Mouse (Mus musculus): Measurements from ENCODE around the gene Tatdn3. TPM values are rescaled to one million over a fixed set of nuclear protein-coding genes. Genes with fewer than 3 reads are reported as not detected.

Tatdn3 gene
- polyA plus RNA-seq, 1 experiment = 5.2 TPM

GRCm38 (mm10) chr1:191002201-191002600 is 60.5 kb downstream of the Tatdn3 start:
- no peaks in the 10 kb centered on the region for H3K27me3 ChIP-seq (ENCODE audit: control insufficient read depth, insufficient read depth, low read length)
- H3K4me1 ChIP-seq (replicated peaks; ENCODE audit: control insufficient read depth, insufficient read depth, low read length) = no peaks in the 10 kb centered on the region
- H3K4me3 ChIP-seq (ENCODE audit: control insufficient read depth, insufficient read depth, low read length) = no peak overlapping the region
- H3K27ac ChIP-seq (ENCODE audit: control insufficient read depth, insufficient read depth, low read length) = no peak overlapping the region
- peak; percentile 11 for DNase-seq
- peaks cover 4% of the 10 kb centered on the region for H3K36me3 ChIP-seq (ENCODE audit: control insufficient read depth, insufficient read depth, low read length)
- no peak for TF ChIP-seq POLR2A (IDR thresholded peaks at IDR 0.05; ENCODE audit: control insufficient read depth, extremely low read depth, insufficient read depth, low read length, poor library complexity)
- TF ChIP-seq CTCF (IDR thresholded peaks at IDR 0.05; ENCODE audit: borderline replicate concordance, control insufficient read depth, extremely low read depth, insufficient read depth, low read length, poor library complexity) = no peak
- 78% methylated on average over 6 of the region's 6 CpGs for WGBS

- Histone ChIP-seq H3K27me3 (ENCODE audit: control insufficient read depth, insufficient read depth, low read length) (no peaks in the 10 kb centered on the region), H3K27ac (ENCODE audit: control insufficient read depth, insufficient read depth, low read length) (no peak overlapping the region)
- WGBS = 92% methylated on average over 3 of the region's 3 CpGs
Observed at GRCm38 (mm10) chr1:191000686-191001085, 62.0 kb downstream of the Tatdn3 start.

GRCm38 (mm10) chr1:190998027-190998426 is 64.7 kb downstream of the Tatdn3 start:
- 51% methylated on average over 1 of the region's 1 CpGs for WGBS
- Histone ChIP-seq H3K27ac (ENCODE audit: control insufficient read depth, insufficient read depth, low read length) (no peak overlapping the region), H3K4me3 (ENCODE audit: control insufficient read depth, insufficient read depth, low read length) (no peak overlapping the region), H3K4me1 (replicated peaks; ENCODE audit: control insufficient read depth, insufficient read depth, low read length) (no peaks in the 10 kb centered on the region), H3K36me3 (ENCODE audit: control insufficient read depth, insufficient read depth, low read length) (no peaks in the 10 kb centered on the region), H3K27me3 (ENCODE audit: control insufficient read depth, insufficient read depth, low read length) (no peaks in the 10 kb centered on the region)
- no peak for DNase-seq
- TF ChIP-seq POLR2A (IDR thresholded peaks at IDR 0.05; ENCODE audit: control insufficient read depth, extremely low read depth, insufficient read depth, low read length, poor library complexity) (no peak), CTCF (IDR thresholded peaks at IDR 0.05; ENCODE audit: borderline replicate concordance, control insufficient read depth, extremely low read depth, insufficient read depth, low read length, poor library complexity) (no peak)

More at GRCm38 (mm10) chr1:191000686-191001085, 62.0 kb downstream of the Tatdn3 start:
- no peak for TF ChIP-seq POLR2A (IDR thresholded peaks at IDR 0.05; ENCODE audit: control insufficient read depth, extremely low read depth, insufficient read depth, low read length, poor library complexity)
- TF ChIP-seq CTCF (IDR thresholded peaks at IDR 0.05; ENCODE audit: borderline replicate concordance, control insufficient read depth, extremely low read depth, insufficient read depth, low read length, poor library complexity) = no peak
- no peak for DNase-seq
- H3K4me3 ChIP-seq (ENCODE audit: control insufficient read depth, insufficient read depth, low read length) = no peak overlapping the region
- no peaks in the 10 kb centered on the region for H3K4me1 ChIP-seq (replicated peaks; ENCODE audit: control insufficient read depth, insufficient read depth, low read length)
- H3K36me3 ChIP-seq (ENCODE audit: control insufficient read depth, insufficient read depth, low read length) = no peaks in the 10 kb centered on the region

- TF ChIP-seq CTCF (IDR thresholded peaks at IDR 0.05; ENCODE audit: borderline replicate concordance, control insufficient read depth, extremely low read depth, insufficient read depth, low read length, poor library complexity) (no peak), POLR2A (IDR thresholded peaks at IDR 0.05; ENCODE audit: control insufficient read depth, extremely low read depth, insufficient read depth, low read length, poor library complexity) (no peak)
- 66% methylated on average over 6 of the region's 6 CpGs for WGBS
- H3K27me3 ChIP-seq (ENCODE audit: control insufficient read depth, insufficient read depth, low read length) = no peaks in the 10 kb centered on the region
- no peak overlapping the region for H3K4me3 ChIP-seq (ENCODE audit: control insufficient read depth, insufficient read depth, low read length)
- no peak for DNase-seq
- no peaks in the 10 kb centered on the region for H3K36me3 ChIP-seq (ENCODE audit: control insufficient read depth, insufficient read depth, low read length)
- no peak overlapping the region for H3K27ac ChIP-seq (ENCODE audit: control insufficient read depth, insufficient read depth, low read length)
- no peaks in the 10 kb centered on the region for H3K4me1 ChIP-seq (replicated peaks; ENCODE audit: control insufficient read depth, insufficient read depth, low read length)
Observed at GRCm38 (mm10) chr1:190996346-190996877, 66.3 kb downstream of the Tatdn3 start.

Other genes starting within 250 kb of the Tatdn3 start
- 5.9 and 7.4 TPM in 2 replicates for gene Rps6kc1, start 151.2 kb downstream of the Tatdn3 start, polyA plus RNA-seq (2012; rRNA removed)
- gene Angel2, start 137.8 kb downstream of the Tatdn3 start, polyA plus RNA-seq (2012; rRNA removed) = 36.8 and 37.7 TPM in 2 replicates
- 2.1 and 3.4 TPM in 2 replicates for gene Vash2, start 83.6 kb downstream of the Tatdn3 start, polyA plus RNA-seq (2012; rRNA removed)
- gene Flvcr1, start 36.8 kb downstream of the Tatdn3 start, polyA plus RNA-seq (2012; rRNA removed) = 56.7 and 58.9 TPM in 2 replicates
- not detected in 2 replicates for gene Spata45, start 26.3 kb downstream of the Tatdn3 start, polyA plus RNA-seq (2012; rRNA removed)
- 8.1 and 17.6 TPM in 2 replicates for gene Nsl1, start 80 bp upstream of the Tatdn3 start, polyA plus RNA-seq (2012; rRNA removed)
- gene Batf3, start 34.9 kb upstream of the Tatdn3 start, polyA plus RNA-seq (2012; rRNA removed) = 12.6 and 18.4 TPM in 2 replicates
- gene Fam71a, start 101.9 kb upstream of the Tatdn3 start, polyA plus RNA-seq (2012; rRNA removed) = not detected in 2 replicates
- 3.2 and 4.2 TPM in 2 replicates for gene Atf3, start 155.1 kb upstream of the Tatdn3 start, polyA plus RNA-seq (2012; rRNA removed)

All from thymus, adult 2 months (tissue).